Comparison of ENCODE assay signal across 8 mouse cellular contexts in the genomic region with DNA sequence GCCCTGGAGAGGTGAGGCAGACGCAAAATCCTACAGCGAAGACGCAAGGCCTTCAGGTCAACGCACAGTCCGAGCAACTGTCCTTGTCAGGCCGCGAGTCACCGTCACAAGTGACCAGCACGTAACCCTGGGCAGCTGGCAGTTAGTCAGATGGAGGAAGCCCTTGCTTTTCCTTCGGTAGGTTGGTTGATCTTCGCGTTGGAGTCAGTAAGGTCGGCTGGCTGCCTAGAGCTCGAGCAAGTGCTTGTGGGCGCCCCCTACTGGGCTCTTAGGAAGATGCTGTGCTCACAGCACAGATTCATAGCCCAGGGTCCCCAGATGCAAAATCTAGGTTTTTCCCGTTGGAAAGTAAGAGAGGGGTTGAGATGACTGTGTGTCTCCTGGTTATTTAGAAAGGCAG. TPM values are rescaled to one million over a fixed set of nuclear protein-coding genes. Genes with fewer than 3 reads are reported as not detected.
DNase-seq lines count a peak whose midpoint lies in the region; ATAC-seq and TF ChIP-seq lines count a peak whose summit lies in the region.

No protein-coding gene starts in this region.

- H3K4me3 ChIP-seq in intestine, postnatal 0 days (ENCODE audit: low read depth, low read length): no peak overlapping the region
- H3K4me3 ChIP-seq in limb, embryonic 11.5 days (ENCODE audit: low read depth, low read length): no peak overlapping the region
- no peak overlapping the region for H3K4me3 ChIP-seq in midbrain, embryonic 14.5 days (replicated peaks; ENCODE audit: low read depth, low read length)

- no peaks in the 10 kb centered on the region for H3K9me3 ChIP-seq in intestine, postnatal 0 days (ENCODE audit: control insufficient read depth)
- no peaks in the 10 kb centered on the region for H3K9me3 ChIP-seq in limb, embryonic 11.5 days (ENCODE audit: control insufficient read depth, low read length)
- H3K9me3 ChIP-seq in midbrain, embryonic 14.5 days (ENCODE audit: control insufficient read depth, low read length): no peaks in the 10 kb centered on the region

- peak; percentile 37 for DNase-seq in urinary bladder, adult 2 months (ENCODE audit: low spot score)
- DNase-seq in urinary bladder, postnatal 10 days (ENCODE audit: low spot score): no peak
- peak; percentile 81 for DNase-seq in embryo, embryonic 10 days (ENCODE audit: low spot score)
- DNase-seq in gastrocnemius, postnatal 36 days: peak; percentile 35 to 43
- peak; percentile 84 for DNase-seq in limb, embryonic 11.5 days (ENCODE audit: low spot score)
- DNase-seq in midbrain, embryonic 14.5 days: peak; percentile 91
- DNase-seq in spleen, adult 18-20 months: peak; percentile 11 to 67

- H3K4me1 ChIP-seq in intestine, postnatal 0 days (replicated peaks; ENCODE audit: control insufficient read depth, insufficient read depth, low read length): no peaks in the 10 kb centered on the region
- H3K4me1 ChIP-seq in limb, embryonic 11.5 days (ENCODE audit: control insufficient read depth, insufficient read depth, low read length): no peaks in the 10 kb centered on the region
- no peaks in the 10 kb centered on the region for H3K4me1 ChIP-seq in midbrain, embryonic 14.5 days (ENCODE audit: control insufficient read depth, insufficient read depth, low read length)

- H3K36me3 ChIP-seq in intestine, postnatal 0 days (ENCODE audit: control insufficient read depth, insufficient read depth): no peaks in the 10 kb centered on the region
- H3K36me3 ChIP-seq in limb, embryonic 11.5 days (ENCODE audit: control insufficient read depth, insufficient read depth, low read length): no peaks in the 10 kb centered on the region
- H3K36me3 ChIP-seq in midbrain, embryonic 14.5 days (ENCODE audit: control insufficient read depth, insufficient read depth, low read length): no peaks in the 10 kb centered on the region

- no peaks in the 10 kb centered on the region for H3K27me3 ChIP-seq in intestine, postnatal 0 days (replicated peaks; ENCODE audit: control insufficient read depth, insufficient read depth, low read length)
- H3K27me3 ChIP-seq in limb, embryonic 11.5 days (ENCODE audit: control insufficient read depth, insufficient read depth, low read length): no peaks in the 10 kb centered on the region
- no peaks in the 10 kb centered on the region for H3K27me3 ChIP-seq in midbrain, embryonic 14.5 days (ENCODE audit: control insufficient read depth, insufficient read depth, low read length)

- no peak overlapping the region for H3K27ac ChIP-seq in intestine, postnatal 0 days (ENCODE audit: low read depth, low read length)
- H3K27ac ChIP-seq in limb, embryonic 11.5 days (replicated peaks; ENCODE audit: low read depth, low read length): no peak overlapping the region
- H3K27ac ChIP-seq in midbrain, embryonic 14.5 days (replicated peaks; ENCODE audit: low read depth, low read length): no peak overlapping the region

- H3K9ac ChIP-seq in intestine, postnatal 0 days (ENCODE audit: low read depth, low read length): no peak overlapping the region
- H3K9ac ChIP-seq in limb, embryonic 11.5 days (ENCODE audit: low read length): no peak overlapping the region
- H3K9ac ChIP-seq in midbrain, embryonic 14.5 days (replicated peaks; ENCODE audit: low read length): no peak overlapping the region

- WGBS in intestine, postnatal 0 days: 12% methylated on average over 16 of the region's 16 CpGs
- 11% methylated on average over 16 of the region's 16 CpGs for WGBS in limb, embryonic 11.5 days
- WGBS in midbrain, embryonic 14.5 days: 15% methylated on average over 16 of the region's 16 CpGs

- TF ChIP-seq CTCF in intestine, postnatal 0 days (IDR thresholded peaks at IDR 0.05; ENCODE audit: low read depth): peak; percentile 87

- peak overlapping the region; percentile 41; the same call in 1 of the 2 replicates for H3K4me2 ChIP-seq in intestine, postnatal 0 days (replicated peaks; ENCODE audit: low read depth)
- peak overlapping the region; percentile 28; the same call in 1 of the 2 replicates for H3K4me2 ChIP-seq in limb, embryonic 11.5 days (ENCODE audit: low read depth, severe bottlenecking)
- peak overlapping the region; percentile 37 for H3K4me2 ChIP-seq in midbrain, embryonic 14.5 days (ENCODE audit: low read length)

- intact Hi-C loops in gastrocnemius, postnatal 36 days (cut with DNase I): loop anchor here (2.0 kb wide), 1 partner anchor 37 kb away; no protein-coding TSS in a partner anchor

- no peak; the same call in 1 of the 2 replicates for ATAC-seq in intestine, postnatal 0 days
- no peak for ATAC-seq in limb, embryonic 11.5 days (ENCODE audit: insufficient number of reproducible peaks, low FRiP score, low TSS enrichment, low read depth)
- ATAC-seq in midbrain, embryonic 14.5 days (ENCODE audit: low FRiP score, low TSS enrichment): no peak; the same call in 1 of the 2 replicates

RNA-seq across cellular contexts. Expression of a gene that starts 17.2 kb away (rescaled TPM):
- 0.08 and 0.10 TPM in 2 replicates for polyA plus RNA-seq in urinary bladder, adult 2 months (2012; rRNA removed)
- under 1 TPM; 0.05 to 0.35 TPM for total RNA-seq in gastrocnemius, postnatal 36 days (2021)
- 0.23 and 0.29 TPM in 2 replicates for polyA plus RNA-seq in intestine, postnatal 0 days (2015; fragmentation: Nextera tagmentation; extraction: Ambion mirVana)
- polyA plus RNA-seq in limb, embryonic 11.5 days (2014; fragmentation: Nextera tagmentation; extraction: Ambion mirVana): 0.01 TPM in 1 of 2 replicates, not detected in the other
- 31.1 and 31.9 TPM in 2 replicates for polyA plus RNA-seq in midbrain, embryonic 14.5 days (2014; fragmentation: Nextera tagmentation; extraction: Ambion mirVana)

RNA-seq across cellular contexts. Expression of a gene that starts 24.1 kb away (rescaled TPM):
- 1.1 and 1.5 TPM in 2 replicates for polyA plus RNA-seq in urinary bladder, adult 2 months (2012; rRNA removed)
- total RNA-seq in gastrocnemius, postnatal 36 days (2021): under 1 TPM; 0.37 to 0.64 TPM
- 1.9 and 2.3 TPM in 2 replicates for polyA plus RNA-seq in intestine, postnatal 0 days (2015; fragmentation: Nextera tagmentation; extraction: Ambion mirVana)
- 3.7 and 4.5 TPM in 2 replicates for polyA plus RNA-seq in limb, embryonic 11.5 days (2014; fragmentation: Nextera tagmentation; extraction: Ambion mirVana)
- polyA plus RNA-seq in midbrain, embryonic 14.5 days (2014; fragmentation: Nextera tagmentation; extraction: Ambion mirVana): 0.21 and 0.32 TPM in 2 replicates

RNA-seq across cellular contexts. Expression of a gene that starts 53.8 kb away (rescaled TPM):
- polyA plus RNA-seq in urinary bladder, adult 2 months (2012; rRNA removed): 11.7 and 15.4 TPM in 2 replicates
- total RNA-seq in gastrocnemius, postnatal 36 days (2021): 1 to 10 TPM; 2.2 to 2.9 TPM
- 13.3 and 14.8 TPM in 2 replicates for polyA plus RNA-seq in intestine, postnatal 0 days (2015; fragmentation: Nextera tagmentation; extraction: Ambion mirVana)
- polyA plus RNA-seq in limb, embryonic 11.5 days (2014; fragmentation: Nextera tagmentation; extraction: Ambion mirVana): 27.3 and 30.5 TPM in 2 replicates
- polyA plus RNA-seq in midbrain, embryonic 14.5 days (2014; fragmentation: Nextera tagmentation; extraction: Ambion mirVana): 36.1 and 39.0 TPM in 2 replicates

RNA-seq across cellular contexts. Expression of a gene that starts 53.9 kb away (rescaled TPM):
- 18.2 and 19.1 TPM in 2 replicates for polyA plus RNA-seq in urinary bladder, adult 2 months (2012; rRNA removed)
- 10 to 100 TPM; 15.6 to 18.5 TPM for total RNA-seq in gastrocnemius, postnatal 36 days (2021)
- 19.0 and 20.2 TPM in 2 replicates for polyA plus RNA-seq in intestine, postnatal 0 days (2015; fragmentation: Nextera tagmentation; extraction: Ambion mirVana)
- polyA plus RNA-seq in limb, embryonic 11.5 days (2014; fragmentation: Nextera tagmentation; extraction: Ambion mirVana): 49.5 and 53.9 TPM in 2 replicates
- polyA plus RNA-seq in midbrain, embryonic 14.5 days (2014; fragmentation: Nextera tagmentation; extraction: Ambion mirVana): 56.3 and 70.9 TPM in 2 replicates

Comparison
In these comparisons a context has a peak if more than half of its experiments do, and no peak if none do; other contexts are left out.
1. RNA of a gene that starts 17.2 kb away (polyA plus RNA-seq): 31.1 to 31.9 TPM in midbrain, embryonic 14.5 days; 0.23 to 0.29 TPM in intestine, postnatal 0 days, 0.08 to 0.10 TPM in urinary bladder, adult 2 months and 0.01 TPM in limb, embryonic 11.5 days; every median in the first group is over 10 times any median in the second.
2. Peak in every context shown above with its lines, with median percentiles within 50 percentile points of each other: H3K4me2 ChIP-seq.